ENCODE assay signal across 8 mouse cellular contexts in the genomic region with DNA sequence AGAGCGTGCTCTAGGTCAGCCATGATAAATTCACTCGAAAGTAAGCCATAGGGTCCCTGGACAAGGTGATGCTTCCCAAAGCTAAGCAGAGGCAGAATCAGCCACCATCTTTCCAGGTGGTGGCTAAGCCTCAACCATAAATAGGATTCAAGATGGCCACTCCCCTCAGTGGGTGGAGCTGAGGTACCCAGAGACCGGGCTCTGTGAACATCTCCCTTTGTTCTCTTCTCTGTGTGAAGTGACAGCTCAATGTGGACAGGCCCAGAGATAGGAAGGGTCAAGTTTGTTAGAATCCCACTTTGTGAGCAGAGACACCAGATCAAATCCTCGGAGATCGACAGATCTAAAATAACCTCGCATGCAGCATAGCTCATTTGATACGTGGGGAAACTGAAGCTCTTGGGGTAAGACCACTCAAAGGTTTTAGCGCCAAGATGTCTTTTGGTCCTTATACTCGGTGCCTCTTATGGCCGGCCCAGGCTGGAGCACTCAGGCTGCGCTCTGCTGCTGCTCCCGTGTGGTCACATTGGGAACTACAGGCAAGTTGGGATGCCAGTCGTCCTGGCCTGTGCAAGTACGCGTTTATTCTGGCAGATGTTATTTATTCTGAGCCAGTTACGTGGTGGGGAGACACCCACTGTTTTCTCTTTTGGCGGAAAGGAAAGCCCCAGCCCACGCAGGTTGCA. TPM values are rescaled to one million over a fixed set of nuclear protein-coding genes. Genes with fewer than 3 reads are reported as not detected.
DNase-seq lines count a peak whose midpoint lies in the region; ATAC-seq and TF ChIP-seq lines count a peak whose summit lies in the region.

No protein-coding gene starts in this region.

- peak overlapping the region; percentile 21; the same call in 1 of the 2 replicates for H3K4me3 ChIP-seq in E14TG2a.4 (replicated peaks; ENCODE audit: low read length)
- H3K4me3 ChIP-seq in forebrain, embryonic 14.5 days (ENCODE audit: low read depth, low read length) = no peak overlapping the region
- no peak overlapping the region for H3K4me3 ChIP-seq in lung, adult 2 months (replicated peaks; ENCODE audit: extremely low read depth, low read depth, low read length)

- no peak overlapping the region for H3K4me2 ChIP-seq in forebrain, embryonic 14.5 days (ENCODE audit: low read length)

- peak; percentile 72; the same call in 1 of the 2 replicates for ATAC-seq in cerebellum, adult (ENCODE audit: insufficient number of reproducible peaks, low FRiP score, low TSS enrichment)
- peak; percentile 93 for ATAC-seq in forebrain, embryonic 14.5 days
- peak; percentile 87 for ATAC-seq in neutrophil, adult 5-6 weeks (ENCODE audit: extremely low read depth, insufficient number of reproducible peaks, low FRiP score, poor library complexity, severe bottlenecking)

- WGBS in forebrain, embryonic 14.5 days = 8% methylated on average over 18 of the region's 18 CpGs
- WGBS in lung, adult 2 months = 8% methylated on average over 18 of the region's 18 CpGs

- no peak overlapping the region for H3K27ac ChIP-seq in forebrain, embryonic 14.5 days (ENCODE audit: low read depth, low read length)

- peak; percentile 88 for DNase-seq in forebrain, embryonic 14.5 days (ENCODE audit: low spot score)
- peak; percentile 89 to 93 for DNase-seq in heart, postnatal 36 days
- DNase-seq in layer of hippocampus, adult 18-20 months (ENCODE audit: low spot score in 2 of 2) = peak; percentile 67 to 92
- DNase-seq in lung, adult 2 months = peak; percentile 89
- DNase-seq in thymus, adult 18-20 months = peak; percentile 61

- TF ChIP-seq CTCF in E14TG2a.4 (conservative IDR thresholded peaks at IDR 0.05; ENCODE audit: low read length) = peak; percentile 97
- peak; percentile 99 for TF ChIP-seq CTCF in lung, adult 2 months (IDR thresholded peaks at IDR 0.05; ENCODE audit: insufficient read depth, low read length)

- intact Hi-C loops in heart, postnatal 36 days (cut with DNase I) = loop anchor here (1.0 to 5.0 kb wide), 6 partner anchors 39 to 242 kb away; no protein-coding TSS in a partner anchor

- H3K9me3 ChIP-seq in E14TG2a.4 (ENCODE audit: low read length) = peaks cover 11% of the 10 kb centered on the region
- no peaks in the 10 kb centered on the region for H3K9me3 ChIP-seq in forebrain, embryonic 14.5 days (replicated peaks; ENCODE audit: control insufficient read depth, low read length)

- peaks cover 14% of the 10 kb centered on the region for H3K27me3 ChIP-seq in E14TG2a.4 (ENCODE audit: insufficient read depth, low read length)
- no peaks in the 10 kb centered on the region for H3K27me3 ChIP-seq in forebrain, embryonic 14.5 days (replicated peaks; ENCODE audit: control insufficient read depth, insufficient read depth, low read length)

- H3K36me3 ChIP-seq in E14TG2a.4 (ENCODE audit: insufficient read depth, low read length) = no peaks in the 10 kb centered on the region
- H3K36me3 ChIP-seq in forebrain, embryonic 14.5 days (ENCODE audit: control insufficient read depth, insufficient read depth, low read length) = no peaks in the 10 kb centered on the region

- TF ChIP-seq POLR2A in lung, adult 2 months (IDR thresholded peaks at IDR 0.05; ENCODE audit: borderline replicate concordance, extremely low read depth, low read depth, low read length) = no peak; the same call in 1 of the 2 replicates

- H3K4me1 ChIP-seq in E14TG2a.4 (replicated peaks; ENCODE audit: low read depth, low read length) = peaks cover 68% of the 10 kb centered on the region
- peaks cover 5% of the 10 kb centered on the region; the same call in 1 of the 2 replicates for H3K4me1 ChIP-seq in forebrain, embryonic 14.5 days (ENCODE audit: control insufficient read depth, insufficient read depth, low read length)
- no peaks in the 10 kb centered on the region; the same call in 1 of the 2 replicates for H3K4me1 ChIP-seq in lung, adult 2 months (ENCODE audit: control insufficient read depth, insufficient read depth, low read length)

- H3K9ac ChIP-seq in forebrain, embryonic 14.5 days (ENCODE audit: low read length) = no peak overlapping the region

RNA-seq across cellular contexts. Expression of gene Csnk1e, which starts 11.4 kb away (rescaled TPM):
- polyA plus RNA-seq in forebrain, embryonic 14.5 days (2014; fragmentation: Nextera tagmentation; extraction: Ambion mirVana) = 114 and 158 TPM in 2 replicates
- total RNA-seq in heart, postnatal 36 days (2021) = 10 to 100 TPM; 55.8 to 60.5 TPM
- total RNA-seq in layer of hippocampus, adult 18-20 months (2021) = 100 to 1,000 TPM in 1 of 2 experiments, 10 to 100 TPM in 1; 95.9 to 109 TPM
- 90.8 and 109 TPM in 2 replicates for polyA plus RNA-seq in lung, adult 2 months (2012; rRNA removed)
- 83.1 and 92.8 TPM in 2 replicates for total RNA-seq in neutrophil, adult 5-6 weeks (2017)

RNA-seq across cellular contexts. Expression of gene Kcnj4, which starts 38.3 kb away (rescaled TPM):
- polyA plus RNA-seq in forebrain, embryonic 14.5 days (2014; fragmentation: Nextera tagmentation; extraction: Ambion mirVana) = 0.18 TPM in 1 of 2 replicates, not detected in the other
- total RNA-seq in heart, postnatal 36 days (2021) = under 1 TPM in 1 of 2 experiments, not detected in 1; 0.11 TPM
- 10 to 100 TPM; 87.2 to 88.5 TPM for total RNA-seq in layer of hippocampus, adult 18-20 months (2021)
- not detected in 2 replicates for polyA plus RNA-seq in lung, adult 2 months (2012; rRNA removed)
- total RNA-seq in neutrophil, adult 5-6 weeks (2017) = not detected in 2 replicates

RNA-seq across cellular contexts. Expression of gene Kdelr3, which starts 49.5 kb away (rescaled TPM):
- polyA plus RNA-seq in forebrain, embryonic 14.5 days (2014; fragmentation: Nextera tagmentation; extraction: Ambion mirVana) = 6.8 and 8.4 TPM in 2 replicates
- total RNA-seq in heart, postnatal 36 days (2021) = 1 to 10 TPM; 6.5 to 7.2 TPM
- total RNA-seq in layer of hippocampus, adult 18-20 months (2021) = under 1 TPM; 0.45 to 0.53 TPM
- polyA plus RNA-seq in lung, adult 2 months (2012; rRNA removed) = 16.9 and 19.4 TPM in 2 replicates
- total RNA-seq in neutrophil, adult 5-6 weeks (2017) = not detected in 2 replicates

Comparison
In these comparisons a context has a peak if more than half of its experiments do, and no peak if none do; other contexts are left out.
1. RNA of gene Kcnj4, which starts 38.3 kb away (total RNA-seq): 87.2 to 88.5 TPM in layer of hippocampus, adult 18-20 months; 0.11 TPM in heart, postnatal 36 days and not detected in neutrophil, adult 5-6 weeks; every median in the first group is over 10 times any median in the second.
2. Peak in every context shown above with its lines, with median percentiles within 50 percentile points of each other: ATAC-seq and DNase-seq.